Mouse (Mus musculus): ENCODE measurements around the gene Arhgap27. TPM values are rescaled to one million over a fixed set of nuclear protein-coding genes. Genes with fewer than 3 reads are reported as not detected.

Gene Arhgap27
- total and polyA plus RNA-seq, 3 experiments = 6.3 to 15.0 TPM; not detected in 1

DNA sequence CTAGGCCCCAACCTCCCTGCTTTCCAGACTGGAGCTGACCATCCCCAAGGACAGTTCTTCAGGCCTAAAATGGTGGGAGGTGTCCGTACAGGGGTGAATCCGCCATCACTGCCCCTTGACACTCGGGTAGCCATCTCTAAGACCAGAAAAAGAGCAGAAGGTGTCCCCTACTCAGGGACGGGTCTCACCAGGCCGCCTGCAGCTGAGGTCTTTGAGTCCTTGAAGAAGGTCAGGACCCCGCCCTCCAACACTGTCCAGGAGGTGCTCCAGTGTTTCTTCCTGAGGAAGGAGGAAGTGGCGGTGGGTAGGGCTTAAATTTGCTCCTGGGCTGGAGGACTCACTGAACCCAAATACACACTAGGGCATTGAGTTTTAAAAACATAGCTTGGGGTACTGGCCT is 25.4 kb downstream of the Arhgap27 start:
- H3K9ac ChIP-seq (ENCODE audit: control insufficient read depth, low read depth, low read length, poor library complexity, severe bottlenecking) = no peak overlapping the region
- H3K79me2 ChIP-seq (ENCODE audit: control insufficient read depth, insufficient read depth, low read length, poor library complexity) = no peaks in the 10 kb centered on the region
- no peaks in the 10 kb centered on the region for H3K36me3 ChIP-seq (ENCODE audit: control insufficient read depth in 1 of 2, insufficient read depth in 2 of 2, low read length in 2 of 2)
- H3K27ac ChIP-seq (ENCODE audit: control insufficient read depth, low read depth, low read length) = no peak overlapping the region
- no peak for DNase-seq (ENCODE audit: low read depth, low spot score)
- H3K4me1 ChIP-seq (ENCODE audit: control insufficient read depth in 1 of 2, insufficient read depth in 2 of 2, low read length in 2 of 2) = no peaks in the 10 kb centered on the region
- no peaks in the 10 kb centered on the region for H3K27me3 ChIP-seq (ENCODE audit: control insufficient read depth in 1 of 2, insufficient read depth in 2 of 2, low read length in 2 of 2)
- no peak overlapping the region for H3K4me3 ChIP-seq (ENCODE audit: control insufficient read depth in 1 of 2, insufficient read depth in 1 of 2, low read depth in 2 of 2, low read length in 2 of 2)
- H3K9me3 ChIP-seq (replicated peaks; ENCODE audit: insufficient read depth, low read length) = no peaks in the 10 kb centered on the region
- TF ChIP-seq TBP (IDR thresholded peaks at IDR 0.05; ENCODE audit: low read depth, low read length) = no peak
- TF ChIP-seq CTCF (IDR thresholded peaks at IDR 0.05 in 2 of 3, conservative IDR thresholded peaks at IDR 0.05 in 1 of 3; ENCODE audit: control insufficient read depth in 1 of 3, insufficient read depth in 1 of 3, low read depth in 2 of 3, low read length in 3 of 3, poor library complexity in 1 of 3, severe bottlenecking in 1 of 3) = no peak
- TF ChIP-seq UBTF (IDR thresholded peaks at IDR 0.05; ENCODE audit: borderline replicate concordance, insufficient read depth, low read depth, low read length) = no peak
- TF ChIP-seq ELF1 (IDR thresholded peaks at IDR 0.05; ENCODE audit: low read depth, low read length) = no peak
- no peak for TF ChIP-seq E2F4 (IDR thresholded peaks at IDR 0.05; ENCODE audit: borderline replicate concordance, low read depth, low read length)
- TF ChIP-seq MAZ (IDR thresholded peaks at IDR 0.05; ENCODE audit: low read depth, low read length) = no peak
- no peak for TF ChIP-seq ZMIZ1 (IDR thresholded peaks at IDR 0.05; ENCODE audit: low read depth, low read length)
- TF ChIP-seq MYC (IDR thresholded peaks at IDR 0.05; ENCODE audit: low read depth, low read length) = no peak
- TF ChIP-seq GATA1 (IDR thresholded peaks at IDR 0.05; ENCODE audit: low read depth, low read length) = no peak
- TF ChIP-seq ZC3H11A (IDR thresholded peaks at IDR 0.05; ENCODE audit: low read depth, low read length) = no peak
- no peak for TF ChIP-seq BHLHE40 (IDR thresholded peaks at IDR 0.05; ENCODE audit: borderline replicate concordance, low read depth, low read length)
- TF ChIP-seq USF1 (IDR thresholded peaks at IDR 0.05; ENCODE audit: low read depth, low read length) = no peak

DNA sequence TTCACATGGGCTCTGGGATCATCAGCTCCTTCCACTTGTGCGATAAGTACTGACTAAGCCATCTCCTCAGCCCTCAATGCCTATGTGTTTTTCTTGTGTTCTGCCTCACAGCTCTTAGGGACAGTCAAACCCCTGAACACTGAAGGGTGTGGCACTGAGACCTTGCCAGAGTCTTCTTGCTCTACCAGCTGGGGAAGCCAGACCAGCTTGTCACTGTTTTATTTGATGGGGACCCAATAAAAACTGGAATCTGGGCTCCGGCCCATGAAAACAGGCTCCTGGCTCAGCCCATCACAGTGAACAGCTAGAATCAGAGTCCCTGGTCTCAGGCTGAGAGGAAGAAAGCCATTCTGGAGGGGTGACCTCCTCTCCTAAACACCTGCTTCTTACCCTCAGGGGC is 26.3 kb downstream of the Arhgap27 start:
- no peak overlapping the region for H3K9ac ChIP-seq (ENCODE audit: control insufficient read depth, low read depth, low read length, poor library complexity, severe bottlenecking)
- H3K79me2 ChIP-seq (ENCODE audit: control insufficient read depth, insufficient read depth, low read length, poor library complexity) = no peaks in the 10 kb centered on the region
- no peaks in the 10 kb centered on the region for H3K36me3 ChIP-seq (ENCODE audit: control insufficient read depth in 1 of 2, insufficient read depth in 2 of 2, low read length in 2 of 2)
- H3K27ac ChIP-seq (ENCODE audit: control insufficient read depth, low read depth, low read length) = no peak overlapping the region
- TF ChIP-seq MYC (IDR thresholded peaks at IDR 0.05; ENCODE audit: low read depth, low read length) (no peak), TAL1 (IDR thresholded peaks at IDR 0.05; ENCODE audit: low read length) (no peak), HCFC1 (IDR thresholded peaks at IDR 0.05; ENCODE audit: low read depth, low read length) (no peak), USF2 (IDR thresholded peaks at IDR 0.05; ENCODE audit: borderline replicate concordance in 1 of 2, insufficient read depth in 1 of 2, low read depth in 1 of 2, low read length in 2 of 2) (no peak), ELF1 (IDR thresholded peaks at IDR 0.05; ENCODE audit: low read depth, low read length) (no peak), MAX (IDR thresholded peaks at IDR 0.05; ENCODE audit: low read length) (no peak), SIN3A (IDR thresholded peaks at IDR 0.05; ENCODE audit: low read length) (no peak), TBP (IDR thresholded peaks at IDR 0.05; ENCODE audit: low read depth, low read length) (no peak), TCF12 (IDR thresholded peaks at IDR 0.05; ENCODE audit: low read depth, low read length) (no peak), ETS1 (IDR thresholded peaks at IDR 0.05; ENCODE audit: low read depth, low read length) (no peak), EP300 (IDR thresholded peaks at IDR 0.05; ENCODE audit: low read depth in 1 of 2, low read length in 2 of 2) (no peak), CHD1 (IDR thresholded peaks at IDR 0.05; ENCODE audit: low read depth, low read length) (no peak), E2F4 (IDR thresholded peaks at IDR 0.05; ENCODE audit: borderline replicate concordance, low read depth, low read length) (no peak), JUND (IDR thresholded peaks at IDR 0.05; ENCODE audit: low read depth, low read length) (no peak), GABPA (IDR thresholded peaks at IDR 0.05; ENCODE audit: low read depth, low read length) (no peak), CTCF (IDR thresholded peaks at IDR 0.05 in 2 of 3, conservative IDR thresholded peaks at IDR 0.05 in 1 of 3; ENCODE audit: control insufficient read depth in 1 of 3, insufficient read depth in 1 of 3, low read depth in 2 of 3, low read length in 3 of 3, poor library complexity in 1 of 3, severe bottlenecking in 1 of 3) (no peak)
- H3K4me1 ChIP-seq (ENCODE audit: control insufficient read depth in 1 of 2, insufficient read depth in 2 of 2, low read length in 2 of 2) = no peaks in the 10 kb centered on the region
- no peak overlapping the region for H3K4me3 ChIP-seq (ENCODE audit: control insufficient read depth in 1 of 2, insufficient read depth in 1 of 2, low read depth in 2 of 2, low read length in 2 of 2)
- H3K27me3 ChIP-seq (ENCODE audit: control insufficient read depth in 1 of 2, insufficient read depth in 2 of 2, low read length in 2 of 2) = no peaks in the 10 kb centered on the region
- H3K9me3 ChIP-seq (replicated peaks; ENCODE audit: insufficient read depth, low read length) = no peaks in the 10 kb centered on the region
- no peak for DNase-seq (ENCODE audit: low read depth, low spot score)

Measured in MEL (cell line).